Mouse (Mus musculus): ENCODE data around the gene Pik3cd. TPM values are rescaled to one million over a fixed set of nuclear protein-coding genes. Genes with fewer than 3 reads are reported as not detected.
"Not testable (repeated sequence)": the region's sequence is repeated elsewhere in the genome, so short reads cannot be mapped to it uniquely, and the experiment has no call there.

Gene Pik3cd
- polyA plus RNA-seq, 1 experiment from 2014 or later, result 5.0 TPM

DNA sequence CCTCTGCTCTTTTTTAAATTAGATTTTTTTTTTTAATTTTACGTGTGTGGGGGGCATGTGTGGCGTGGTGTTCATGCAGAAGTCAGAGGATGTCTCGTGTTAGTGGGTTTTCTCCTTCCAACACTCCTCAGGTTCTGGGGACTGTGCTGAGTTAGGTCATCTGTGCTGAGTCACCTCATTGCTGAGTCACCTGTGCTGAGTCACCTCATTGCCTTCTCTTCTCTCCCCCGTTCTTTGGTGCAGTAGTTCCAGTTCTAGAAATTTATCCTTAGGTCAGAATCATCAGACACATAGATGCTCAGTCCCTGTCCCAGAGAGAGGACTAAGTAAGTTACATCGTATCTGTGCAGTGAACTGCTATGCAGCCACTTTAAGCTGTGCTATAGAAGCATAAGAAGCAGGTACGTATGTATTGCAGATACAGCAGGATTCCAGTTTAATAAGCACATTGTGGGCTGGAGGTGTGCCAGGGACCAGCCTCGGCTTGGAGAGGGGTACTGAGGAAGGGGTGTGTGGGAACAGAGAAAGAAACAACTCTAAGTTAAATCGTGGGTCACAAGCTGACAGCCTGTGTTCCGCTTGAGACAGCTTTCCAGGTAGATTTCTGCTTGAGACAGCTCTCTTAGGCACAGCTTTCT is 69.6 kb downstream of the Pik3cd start:
- Histone ChIP-seq H3K27me3 (no peaks in the 10 kb centered on the region), H3K4me3 (no peak overlapping the region), H3K9me3 (no peaks in the 10 kb centered on the region), H3K4me2 (replicated peaks) (no peak overlapping the region), H3K4me1 (peaks cover 7% of the 10 kb centered on the region; the same call in 1 of the 2 replicates), H3K36me3 (peaks cover 76% of the 10 kb centered on the region), H3K27ac (no peak overlapping the region), H3K9ac (no peak overlapping the region)
- no peak for ATAC-seq (ENCODE audit: low FRiP score, low read depth)
- WGBS, result 81% methylated on average over 9 of the region's 9 CpGs

DNA sequence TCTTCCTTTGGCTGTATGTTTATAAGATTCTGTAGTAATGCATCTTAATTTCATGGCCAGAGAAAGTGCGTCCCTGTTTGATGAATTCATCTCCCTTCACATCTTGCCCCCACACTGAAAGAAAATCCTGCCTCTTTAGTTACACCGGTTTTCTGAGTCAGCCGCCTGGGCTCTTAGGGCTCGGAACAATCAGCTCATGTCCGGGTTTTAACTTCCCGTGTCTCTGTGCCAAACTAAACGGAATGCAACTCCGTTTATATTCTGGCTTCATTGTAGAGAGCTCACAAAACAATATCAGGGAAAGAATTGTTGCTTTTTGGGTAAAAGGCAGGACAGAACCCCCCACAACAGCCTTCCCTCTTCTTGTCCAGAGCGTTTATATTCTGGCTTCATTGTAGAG is 73.6 kb downstream of the Pik3cd start:
- no peak overlapping the region for H3K4me2 ChIP-seq (replicated peaks)
- H3K4me3 ChIP-seq, result no peak overlapping the region
- H3K36me3 ChIP-seq, result peaks cover 42% of the 10 kb centered on the region
- peaks cover 18% of the 10 kb centered on the region; the same call in 1 of the 2 replicates for H3K4me1 ChIP-seq
- H3K27ac ChIP-seq, result no peak overlapping the region
- H3K27me3 ChIP-seq, result no peaks in the 10 kb centered on the region
- no peak for ATAC-seq (ENCODE audit: low FRiP score, low read depth)
- H3K9ac ChIP-seq, result no peak overlapping the region
- WGBS, result 75% methylated on average over 9 of the region's 9 CpGs
- H3K9me3 ChIP-seq, result no peaks in the 10 kb centered on the region

DNA sequence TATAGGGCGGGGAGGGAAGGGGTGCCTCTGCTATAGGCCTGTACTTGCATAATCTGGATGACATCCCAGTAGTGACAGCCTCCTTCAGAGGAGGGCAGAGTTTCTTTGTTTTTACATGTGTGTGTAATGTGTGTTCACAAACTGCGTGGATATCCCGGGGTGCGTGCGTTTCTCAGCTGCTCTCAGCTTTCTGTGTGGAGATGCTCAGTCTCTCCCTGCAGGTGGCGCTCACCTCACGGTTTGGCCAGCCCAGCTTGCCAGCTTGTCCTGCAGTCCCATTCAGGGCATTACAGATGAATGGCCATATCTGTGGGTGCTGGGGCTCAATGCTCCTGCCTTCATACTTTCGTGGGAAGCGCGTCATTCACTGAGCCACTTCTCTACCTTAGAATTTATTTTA is 74.0 kb downstream of the Pik3cd start:
- Histone ChIP-seq H3K27me3 (no peaks in the 10 kb centered on the region), H3K9me3 (no peaks in the 10 kb centered on the region), H3K36me3 (peaks cover 38% of the 10 kb centered on the region), H3K4me3 (no peak overlapping the region), H3K4me1 (peaks cover 18% of the 10 kb centered on the region; the same call in 1 of the 2 replicates), H3K9ac (no peak overlapping the region), H3K27ac (no peak overlapping the region), H3K4me2 (replicated peaks) (no peak overlapping the region)
- WGBS, result 75% methylated on average over 10 of the region's 10 CpGs
- ATAC-seq (ENCODE audit: low FRiP score, low read depth), result no peak

DNA sequence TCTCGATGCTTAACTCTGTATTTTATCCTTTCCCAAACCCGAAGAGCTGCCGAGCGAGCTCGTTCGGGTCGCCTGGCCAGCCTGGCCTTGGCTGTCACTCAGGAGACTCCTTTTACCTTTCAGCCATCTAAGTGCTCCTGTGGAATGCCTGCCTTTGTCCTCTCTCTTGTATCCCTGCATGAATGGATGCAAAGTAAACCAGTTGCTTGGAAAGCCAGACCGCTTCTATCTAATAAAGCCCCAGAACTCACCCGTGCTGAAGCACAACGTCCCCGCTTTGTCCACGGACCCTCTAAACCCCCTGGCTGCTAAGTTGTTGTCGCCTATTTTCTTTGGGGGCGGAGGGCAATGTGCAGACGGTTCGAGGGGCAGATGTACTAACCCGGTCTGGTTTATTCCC is 75.6 kb downstream of the Pik3cd start:
- Histone ChIP-seq H3K27me3 (no peaks in the 10 kb centered on the region), H3K9ac (no peak overlapping the region), H3K27ac (no peak overlapping the region), H3K4me3 (no peak overlapping the region), H3K36me3 (peaks cover 25% of the 10 kb centered on the region), H3K9me3 (no peaks in the 10 kb centered on the region), H3K4me1 (peaks cover 18% of the 10 kb centered on the region; the same call in 1 of the 2 replicates), H3K4me2 (replicated peaks) (no peak overlapping the region)
- 86% methylated on average over 17 of the region's 17 CpGs for WGBS
- ATAC-seq (ENCODE audit: low FRiP score, low read depth), result no peak

DNA sequence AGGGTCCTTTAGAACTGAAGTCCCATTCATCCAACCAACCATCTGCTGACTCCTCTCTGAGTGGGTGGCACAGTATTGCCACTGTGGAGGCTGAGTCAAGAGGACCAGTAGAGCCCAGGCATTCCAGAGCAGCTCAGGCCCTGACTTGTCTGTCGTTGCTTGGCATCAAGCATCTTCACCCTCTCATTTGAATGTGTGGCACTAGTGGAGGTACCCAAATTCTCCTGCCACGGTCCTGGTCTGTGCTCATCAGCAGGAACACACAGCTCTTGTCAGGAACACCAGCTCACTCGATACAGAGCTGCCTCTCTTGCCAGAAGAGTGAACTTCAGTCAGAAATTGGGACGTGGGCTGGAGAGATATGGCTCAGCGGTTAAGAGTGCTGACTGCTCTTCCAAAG is 78.7 kb downstream of the Pik3cd start:
- ATAC-seq (ENCODE audit: low FRiP score, low read depth), result no peak
- WGBS, result 92% methylated on average over 5 of the region's 5 CpGs
- H3K4me2 ChIP-seq (replicated peaks), result no peak overlapping the region
- H3K27me3 ChIP-seq, result no peaks in the 10 kb centered on the region
- H3K36me3 ChIP-seq, result no peaks in the 10 kb centered on the region; the same call in 1 of the 2 replicates
- no peak overlapping the region for H3K27ac ChIP-seq
- H3K4me1 ChIP-seq, result peaks cover 22% of the 10 kb centered on the region; the same call in 1 of the 2 replicates
- H3K4me3 ChIP-seq, result no peak overlapping the region
- H3K9me3 ChIP-seq, result no peaks in the 10 kb centered on the region
- H3K9ac ChIP-seq, result no peak overlapping the region

DNA sequence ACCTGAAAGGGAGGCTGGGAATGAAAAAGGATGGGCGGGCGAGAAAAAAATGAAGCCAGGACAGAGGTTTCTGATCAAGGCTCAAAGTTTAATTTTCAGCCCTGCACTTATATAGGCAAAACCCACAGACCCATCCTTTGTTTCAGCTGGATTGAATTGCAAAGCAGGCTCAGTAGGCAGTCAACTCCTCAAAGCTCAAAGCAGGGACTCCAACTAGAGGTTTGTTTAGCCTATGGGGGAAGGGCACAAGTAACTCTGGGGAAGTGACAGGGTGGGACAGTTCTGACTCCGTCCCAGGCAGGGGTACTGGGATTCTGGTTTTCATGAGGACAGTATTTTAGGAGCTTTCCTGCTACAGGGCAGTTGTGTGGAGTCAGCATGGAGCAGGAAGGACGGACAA is 81.1 kb downstream of the Pik3cd start:
- WGBS, result 74% methylated on average over 4 of the region's 4 CpGs
- ATAC-seq (ENCODE audit: low FRiP score, low read depth), result no peak
- peaks cover 11% of the 10 kb centered on the region for H3K36me3 ChIP-seq
- no peak overlapping the region for H3K27ac ChIP-seq
- no peak overlapping the region for H3K9ac ChIP-seq
- H3K4me2 ChIP-seq (replicated peaks), result no peak overlapping the region
- H3K4me3 ChIP-seq, result no peak overlapping the region
- H3K27me3 ChIP-seq, result no peaks in the 10 kb centered on the region
- H3K9me3 ChIP-seq, result no peaks in the 10 kb centered on the region
- 0 out of 2 replicates have a peak, but pooled peaks cover 4% of the 10 kb centered on the region for H3K4me1 ChIP-seq

DNA sequence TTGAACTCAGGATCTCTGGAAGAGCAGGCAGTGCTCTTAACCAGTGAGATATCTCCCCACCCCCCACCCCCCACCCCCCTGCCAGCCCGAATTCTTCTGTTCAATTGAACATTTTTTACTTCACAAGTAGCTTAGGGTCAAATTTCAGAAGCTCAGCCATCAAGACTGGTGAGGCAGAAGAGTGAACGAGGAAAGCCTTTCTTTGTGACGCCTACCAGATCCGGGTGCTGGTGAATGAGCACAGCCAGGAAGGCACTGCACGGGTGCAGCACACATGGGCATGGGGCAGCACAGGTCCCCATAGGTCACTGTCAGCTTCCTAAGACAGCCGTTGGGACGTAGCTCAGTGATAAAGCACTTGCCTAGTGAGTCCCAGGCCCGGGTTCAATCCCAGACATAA is 82.4 kb downstream of the Pik3cd start:
- Histone ChIP-seq H3K27ac (no peak overlapping the region), H3K27me3 (no peaks in the 10 kb centered on the region), H3K4me2 (replicated peaks) (no peak overlapping the region), H3K36me3 (peaks cover 24% of the 10 kb centered on the region), H3K4me1 (0 out of 2 replicates have a peak, but pooled peaks cover 4% of the 10 kb centered on the region), H3K9ac (no peak overlapping the region), H3K9me3 (peaks cover under 1% of the 10 kb centered on the region; the same call in 1 of the 2 replicates), H3K4me3 (no peak overlapping the region)
- WGBS, result 30% methylated on average over 8 of the region's 8 CpGs
- no peak for ATAC-seq (ENCODE audit: low FRiP score, low read depth)

DNA sequence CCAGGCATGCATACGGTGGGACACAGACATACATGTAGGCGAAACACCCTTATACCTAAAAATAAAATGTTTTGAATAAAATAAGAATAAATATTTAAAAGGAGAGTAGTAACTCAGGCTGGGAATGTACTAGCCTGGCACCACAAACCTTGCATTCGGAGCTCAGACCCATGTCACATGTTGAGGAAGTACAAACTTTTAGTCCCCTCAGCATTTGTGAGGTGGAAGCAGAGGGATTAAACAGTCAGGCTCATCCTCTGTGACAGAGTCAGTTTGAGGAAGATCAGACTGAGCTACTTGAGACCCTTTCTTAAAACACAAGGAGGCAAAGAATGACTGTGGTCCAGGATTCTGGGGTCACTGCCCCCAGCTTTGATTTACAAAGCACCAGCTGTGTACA is 85.4 kb downstream of the Pik3cd start:
- H3K9ac ChIP-seq; H3K4me2 ChIP-seq (replicated peaks); H3K27ac ChIP-seq; H3K4me3 ChIP-seq; H3K4me1 ChIP-seq; H3K9me3 ChIP-seq; ATAC-seq (ENCODE audit: low FRiP score, low read depth); H3K27me3 ChIP-seq: not testable (repeated sequence)
- 83% methylated on average over 3 of the region's 3 CpGs for WGBS
- peaks cover 29% of the 10 kb centered on the region for H3K36me3 ChIP-seq

DNA sequence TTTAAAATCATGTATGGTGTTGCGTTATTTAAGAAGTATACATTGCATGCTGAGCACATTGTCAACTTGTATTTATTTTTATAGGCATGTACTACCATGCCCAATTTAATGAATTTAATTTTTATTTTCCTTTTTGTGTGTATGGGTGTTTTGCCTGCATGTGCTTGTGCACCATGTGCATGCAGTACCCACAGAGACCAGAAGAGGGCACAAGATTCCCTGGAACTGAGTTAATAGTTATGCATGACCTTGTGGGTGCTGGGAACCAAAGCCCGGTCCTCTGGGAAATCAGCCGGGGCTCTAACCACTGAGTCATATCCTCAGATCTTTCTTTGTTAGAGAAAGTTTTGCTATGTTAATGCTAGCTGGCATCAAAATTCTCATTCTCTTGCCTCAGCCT is 87.5 kb downstream of the Pik3cd start:
- no peak for ATAC-seq (ENCODE audit: low FRiP score, low read depth)
- 97% methylated on average over 3 of the region's 3 CpGs for WGBS

DNA sequence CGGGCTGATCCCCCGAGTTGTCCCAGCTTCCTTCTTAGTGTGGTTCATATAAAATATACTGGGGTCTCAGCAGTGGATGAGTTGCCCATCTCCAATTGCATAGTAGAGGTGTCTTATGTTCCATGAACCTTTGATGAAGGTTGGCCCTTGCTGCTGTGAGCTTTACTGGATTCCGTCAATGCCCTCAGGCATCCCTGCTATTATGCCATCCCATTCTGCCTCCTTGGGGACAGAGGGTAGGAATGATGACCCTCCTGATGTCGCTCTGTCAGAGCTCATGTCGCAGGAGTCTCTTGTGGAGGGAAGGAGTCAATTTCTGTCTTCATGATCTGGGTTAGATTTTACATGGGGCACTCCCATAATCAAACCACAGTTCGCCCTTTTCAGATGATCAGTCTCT is 88.9 kb downstream of the Pik3cd start:
- 0 out of 2 replicates have a peak, but pooled peaks have one; percentile 45 for ATAC-seq (ENCODE audit: low FRiP score, low read depth)
- not testable (repeated sequence) for H3K9ac ChIP-seq; H3K4me2 ChIP-seq (replicated peaks); H3K27ac ChIP-seq; H3K4me3 ChIP-seq; H3K9me3 ChIP-seq; H3K27me3 ChIP-seq
- WGBS, result 74% methylated on average over 6 of the region's 6 CpGs
- H3K36me3 ChIP-seq, result peaks cover 29% of the 10 kb centered on the region
- peaks cover 17% of the 10 kb centered on the region for H3K4me1 ChIP-seq

More for the DNA sequence above, 87.5 kb downstream of the Pik3cd start:
- Histone ChIP-seq H3K36me3 (peaks cover 29% of the 10 kb centered on the region), H3K9ac (no peak overlapping the region), H3K4me1 (peaks cover 5% of the 10 kb centered on the region), H3K4me2 (replicated peaks) (no peak overlapping the region), H3K27ac (no peak overlapping the region), H3K9me3 (peaks cover 3% of the 10 kb centered on the region; the same call in 1 of the 2 replicates), H3K27me3 (no peaks in the 10 kb centered on the region), H3K4me3 (no peak overlapping the region)

DNA sequence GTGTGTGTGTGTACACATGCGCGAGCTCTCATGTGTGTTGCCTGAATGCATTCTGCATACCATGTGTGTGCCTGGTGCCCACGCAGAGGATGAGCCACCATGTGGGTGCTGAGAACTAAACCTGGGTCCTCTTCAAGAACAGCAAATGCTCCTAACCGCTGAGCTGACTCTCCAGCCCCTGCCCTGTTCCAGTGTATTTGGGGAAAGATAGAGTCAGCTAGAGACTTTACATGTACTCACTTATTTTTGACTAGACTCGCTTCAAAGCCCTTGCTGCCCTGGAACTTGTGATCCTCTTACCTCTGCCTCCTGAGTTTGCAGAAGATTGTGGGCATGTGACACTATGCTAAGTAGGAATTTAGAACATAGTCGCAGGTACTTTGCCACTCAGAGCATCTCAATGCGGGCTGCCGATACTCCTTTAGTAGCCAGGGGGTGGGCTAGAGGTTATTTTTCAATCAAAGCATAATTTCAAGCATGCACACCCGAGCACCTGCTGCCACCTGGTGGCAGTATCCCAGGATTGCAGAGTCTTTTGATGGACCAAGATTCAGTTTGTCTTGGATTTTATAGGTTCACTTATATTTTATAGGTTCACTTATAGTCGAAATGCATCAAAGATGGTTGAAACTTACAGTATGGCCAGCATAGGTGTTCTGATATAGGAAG is 90.9 kb downstream of the Pik3cd start:
- Histone ChIP-seq H3K27me3 (no peaks in the 10 kb centered on the region), H3K36me3 (peaks cover 20% of the 10 kb centered on the region), H3K4me1 (peaks cover 34% of the 10 kb centered on the region), H3K27ac (no peak overlapping the region), H3K9me3 (peaks cover 3% of the 10 kb centered on the region; the same call in 1 of the 2 replicates), H3K4me2 (replicated peaks) (no peak overlapping the region), H3K4me3 (no peak overlapping the region), H3K9ac (no peak overlapping the region)
- no peak for ATAC-seq (ENCODE audit: low FRiP score, low read depth)
- WGBS, result 50% methylated on average over 10 of the region's 10 CpGs

DNA sequence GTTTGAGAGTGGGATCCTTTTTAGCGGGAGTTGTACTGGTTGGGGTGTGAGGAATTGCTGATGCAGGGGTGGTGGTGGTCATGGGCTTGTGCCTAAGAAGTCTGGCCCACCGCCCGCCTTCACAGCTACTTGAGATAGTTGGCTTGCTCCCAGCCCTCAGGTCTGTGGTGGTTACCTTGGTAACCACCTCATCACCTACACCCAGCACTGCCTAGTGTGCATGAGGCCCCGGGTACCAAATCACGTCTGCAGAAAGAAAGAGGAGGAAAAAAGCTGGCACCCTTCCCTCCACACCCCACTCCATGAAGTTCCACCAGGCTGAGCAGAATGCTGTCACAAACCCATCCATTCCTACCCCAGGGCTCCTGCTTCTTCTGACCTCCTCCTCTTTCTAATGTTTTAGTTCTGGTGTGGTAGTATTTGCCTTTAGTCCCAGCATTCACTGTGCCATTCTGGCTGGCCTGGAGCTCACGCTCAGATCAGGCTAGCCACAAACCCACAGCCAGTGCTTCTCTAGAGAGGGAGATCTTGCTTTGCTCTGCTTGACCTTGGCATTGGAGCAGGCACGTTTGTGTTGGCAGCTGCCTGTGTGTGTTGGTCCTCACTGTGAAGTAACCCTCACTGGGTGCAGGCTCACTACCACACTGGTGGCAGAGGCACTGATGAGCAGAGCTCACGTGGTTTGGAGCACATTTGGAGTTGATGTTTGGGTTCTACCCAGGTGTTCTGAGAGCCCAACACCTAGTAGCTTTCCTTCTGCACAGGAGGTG is 92.9 kb downstream of the Pik3cd start:
- Histone ChIP-seq H3K27ac (peak overlapping the region; percentile 39; the same call in 1 of the 2 replicates), H3K9me3 (no peaks in the 10 kb centered on the region), H3K27me3 (no peaks in the 10 kb centered on the region), H3K4me1 (peaks cover 34% of the 10 kb centered on the region), H3K36me3 (no peaks in the 10 kb centered on the region), H3K4me2 (replicated peaks) (no peak overlapping the region), H3K4me3 (no peak overlapping the region), H3K9ac (no peak overlapping the region)
- 49% methylated on average over 8 of the region's 8 CpGs for WGBS
- ATAC-seq (ENCODE audit: low FRiP score, low read depth), result peak; percentile 52; the same call in 1 of the 2 replicates
